8 mouse cellular contexts compared by ENCODE assay signal in genomic region chr10:78184531-78185380, GRCm38 (mm10). TPM values are rescaled to one million over a fixed set of nuclear protein-coding genes. Genes with fewer than 3 reads are reported as not detected.
A peak's percentile ranks its signal among the peaks of the same experiment; 100 is the strongest.
DNase-seq lines count a peak whose midpoint lies in the region; ATAC-seq lines count a peak whose summit lies in the region.

Pwp2 (minus strand) TSS chr10:78185149.

- WGBS in hindbrain, embryonic 16.5 days, result 2% methylated on average over 47 of the region's 47 CpGs
- 2% methylated on average over 45 of the region's 47 CpGs for whole genome bisulfite sequencing in macrophage (ENCODE audit: missing documents)

- H3K79me2 ChIP-seq in macrophage (ENCODE audit: inconsistent target), result peaks cover 6% of the 10 kb centered on the region; the same call in 1 of the 2 replicates

- H3K4me2 ChIP-seq in hindbrain, embryonic 16.5 days (ENCODE audit: low read length), result peak within 1 kb of the TSS; percentile 84

- DNase-seq in T-cell, adult 2 months (ENCODE audit: low spot score), result peak; percentile 91
- DNase-seq in cerebellum, postnatal 36 days, result peak; percentile 89
- peak; percentile 89 to 92 for DNase-seq in frontal cortex, postnatal 36 days (ENCODE audit: low spot score in 2 of 2)
- peak; percentile 90 to 91 for DNase-seq in left cerebral cortex, adult 18-20 months (ENCODE audit: low spot score in 2 of 2)
- DNase-seq in right cerebral cortex, adult 18-20 months, result peak; percentile 95
- peak; percentile 39 for DNase-seq in urinary bladder, postnatal 10 days (ENCODE audit: low spot score)

- peaks cover 16% of the 10 kb centered on the region for H3K4me1 ChIP-seq in hindbrain, embryonic 16.5 days (ENCODE audit: control insufficient read depth, insufficient read depth, low read depth, low read length)

- peak; percentile 97 for ATAC-seq in hindbrain, embryonic 16.5 days

- H3K36me3 ChIP-seq in hindbrain, embryonic 16.5 days (ENCODE audit: control insufficient read depth, insufficient read depth, low read length), result peaks cover 42% of the 10 kb centered on the region
- peaks cover 55% of the 10 kb centered on the region for H3K36me3 ChIP-seq in macrophage (ENCODE audit: inconsistent target)

- H3K27ac ChIP-seq in hindbrain, embryonic 16.5 days (ENCODE audit: low read depth, low read length), result peak within 1 kb of the TSS; percentile 71
- H3K27ac ChIP-seq in macrophage, result peak within 1 kb of the TSS; percentile 41

- no peaks in the 10 kb centered on the region for H3K9me3 ChIP-seq in hindbrain, embryonic 16.5 days (ENCODE audit: control insufficient read depth, low read length)

- peak within 1 kb of the TSS; percentile 51 for H3K9ac ChIP-seq in hindbrain, embryonic 16.5 days (ENCODE audit: low read depth, low read length)

- no peaks in the 10 kb centered on the region for H3K27me3 ChIP-seq in hindbrain, embryonic 16.5 days (replicated peaks; ENCODE audit: control insufficient read depth, insufficient read depth, low read length)

- H3K4me3 ChIP-seq in hindbrain, embryonic 16.5 days (ENCODE audit: low read length), result peak within 1 kb of the TSS; percentile 53
- H3K4me3 ChIP-seq in macrophage (ENCODE audit: inconsistent target), result peak within 1 kb of the TSS; percentile 96

RNA-seq across cellular contexts. Expression of gene Pwp2, which starts in this region (rescaled TPM):
- polyA plus RNA-seq in hindbrain, embryonic 16.5 days (2015; fragmentation: Nextera tagmentation; extraction: Ambion mirVana), result 15.9 and 17.0 TPM in 2 replicates
- total RNA-seq in left cerebral cortex, adult 18-20 months (2021), result 10 to 100 TPM; 19.2 to 19.6 TPM
- 10 to 100 TPM in 7 of 26 experiments, 1 to 10 TPM in 19; 4.7 to 16.1 (median 8.9) TPM for total RNA-seq in macrophage (2018; cell fraction: chromatin; rRNA removed)
- total RNA-seq in macrophage (2018; cell fraction: cytosol; rRNA removed), result 1 to 10 TPM; 4.1 to 9.0 (median 6.9) TPM
- 10 to 100 TPM in 4 of 26 experiments, 1 to 10 TPM in 22; 4.4 to 17.7 (median 7.3) TPM for total RNA-seq in macrophage (2018; cell fraction: nucleus; rRNA removed)
- polyA plus RNA-seq in macrophage (2018), result 6.1 to 17.2 TPM (median 6.1 TPM) in 3 replicates

Comparison
In these comparisons a context has a peak if more than half of its experiments do, and no peak if none do; other contexts are left out.
1. Peak in every context shown above with its lines: DNase-seq, ATAC-seq, H3K4me3 ChIP-seq and H3K27ac ChIP-seq.
2. DNase-seq: peak in every context shown above with its lines; median percentile 95 in right cerebral cortex, adult 18-20 months; 91 in T-cell, adult 2 months; 90 in frontal cortex, postnatal 36 days; 90 in left cerebral cortex, adult 18-20 months; 89 in cerebellum, postnatal 36 days; 39 in urinary bladder, postnatal 10 days.